In genomic region chr9:110738054-110738453, GRCm38 (mm10) we compare ENCODE assay signal across 22 mouse cellular contexts. TPM values are rescaled to one million over a fixed set of nuclear protein-coding genes. Genes with fewer than 3 reads are reported as not detected.
DNase-seq lines count a peak whose midpoint lies in the region; ATAC-seq and TF ChIP-seq lines count a peak whose summit lies in the region.
"Had no signal": no experiment of that assay in that cellular context is flagged by ENCODE, and none has a peak within 500 bp of the region (broad histone marks: within the 10 kb centered on the region; RNA-seq: fewer than 3 reads in every experiment).

No protein-coding gene starts in this region.

- H3K4me1 ChIP-seq in lung, postnatal 0 days (ENCODE audit: insufficient read depth, low read depth, low read length) = peaks cover 3% of the 10 kb centered on the region; the same call in 1 of the 2 replicates
- H3K4me1 ChIP-seq in limb, embryonic 15.5 days = peaks cover 81% of the 10 kb centered on the region
- peaks cover 60% of the 10 kb centered on the region for H3K4me1 ChIP-seq in heart, embryonic 12.5 days (replicated peaks)

- peak; percentile 27 for DNase-seq in CD4-positive, CD25-positive, alpha-beta regulatory T cell, adult 2 months (ENCODE audit: low read depth, low spot score)
- DNase-seq in kidney, adult 9 months = peak; percentile 57
- no peak for DNase-seq in kidney, postnatal 25 days
- DNase-seq in lung, postnatal 0 days (ENCODE audit: low spot score) = no peak
- DNase-seq in lung, postnatal 10 days = no peak
- DNase-seq: cerebellum, adult 11 months; gastrocnemius, postnatal 25 days; lung, postnatal 4 days; midbrain, embryonic 14.5 days; thymus, postnatal 36 days had no signal

- H3K27me3 ChIP-seq in lung, postnatal 0 days (replicated peaks; ENCODE audit: insufficient read depth, low read length) = peaks cover 31% of the 10 kb centered on the region
- H3K27me3 ChIP-seq in limb, embryonic 15.5 days = peaks cover 9% of the 10 kb centered on the region; the same call in 1 of the 2 replicates
- H3K27me3 ChIP-seq in heart, embryonic 12.5 days (replicated peaks) = no peaks in the 10 kb centered on the region
- H3K27me3 ChIP-seq: neural tube, embryonic 12.5 days had no signal

- H3K27ac ChIP-seq in lung, postnatal 0 days (ENCODE audit: low read length) = no peak overlapping the region
- H3K27ac ChIP-seq in limb, embryonic 15.5 days = no peak overlapping the region
- no peak overlapping the region for H3K27ac ChIP-seq in heart, embryonic 12.5 days (ENCODE audit: poor library complexity, severe bottlenecking)
- H3K27ac ChIP-seq: hindbrain, embryonic 12.5 days; limb, embryonic 12.5 days; neural tube, embryonic 12.5 days; stomach, embryonic 15.5 days had no signal

- WGBS in lung, postnatal 0 days = 15% methylated on average over 1 of the region's 1 CpGs
- WGBS in limb, embryonic 15.5 days = 31% methylated on average over 1 of the region's 1 CpGs
- WGBS in heart, embryonic 12.5 days = 35% methylated on average over 1 of the region's 1 CpGs

- TF ChIP-seq CTCF in lung, postnatal 0 days (IDR thresholded peaks at IDR 0.05) = peak; percentile 55

- no peaks in the 10 kb centered on the region for H3K36me3 ChIP-seq in lung, postnatal 0 days (ENCODE audit: insufficient read depth, low read length)
- no peaks in the 10 kb centered on the region; the same call in 1 of the 2 replicates for H3K36me3 ChIP-seq in limb, embryonic 15.5 days
- H3K36me3 ChIP-seq in heart, embryonic 12.5 days = peaks cover 14% of the 10 kb centered on the region
- H3K36me3 ChIP-seq: hindbrain, embryonic 12.5 days; kidney, embryonic 15.5 days; neural tube, embryonic 12.5 days; stomach, embryonic 15.5 days had no signal

- no peak overlapping the region for H3K4me2 ChIP-seq in lung, postnatal 0 days (replicated peaks; ENCODE audit: low read depth, low read length)
- H3K4me2 ChIP-seq in limb, embryonic 15.5 days = no peak overlapping the region
- no peak overlapping the region for H3K4me2 ChIP-seq in heart, embryonic 12.5 days
- H3K4me2 ChIP-seq: heart, embryonic 11.5 days; hindbrain, embryonic 12.5 days; kidney, embryonic 15.5 days; limb, embryonic 12.5 days; neural tube, embryonic 12.5 days; stomach, embryonic 15.5 days had no signal

- ATAC-seq in CD4-positive, CD25-positive, alpha-beta regulatory T cell, adult 4 months = no peak
- ATAC-seq in lung, postnatal 0 days = no peak
- ATAC-seq in limb, embryonic 15.5 days (ENCODE audit: insufficient number of reproducible peaks, low FRiP score, low TSS enrichment, low read depth) = no peak
- no peak for ATAC-seq in heart, embryonic 12.5 days (ENCODE audit: insufficient number of reproducible peaks, low FRiP score)
- ATAC-seq: activated CD4-positive, CD25-positive, alpha-beta regulatory T cell, adult 4 months; forebrain, embryonic 16.5 days had no signal

- TF ChIP-seq EP300 in lung, postnatal 0 days (IDR thresholded peaks at IDR 0.05) = no peak

- H3K9ac ChIP-seq in lung, postnatal 0 days (replicated peaks; ENCODE audit: low read depth) = no peak overlapping the region
- no peak overlapping the region for H3K9ac ChIP-seq in limb, embryonic 15.5 days
- no peak overlapping the region for H3K9ac ChIP-seq in heart, embryonic 12.5 days
- H3K9ac ChIP-seq: hindbrain, embryonic 12.5 days; kidney, embryonic 15.5 days; limb, embryonic 12.5 days; neural tube, embryonic 12.5 days; stomach, embryonic 15.5 days had no signal

- H3K4me3 ChIP-seq in lung, postnatal 0 days (ENCODE audit: low read depth, low read length) = no peak overlapping the region
- 0 out of 2 replicates have a peak overlapping the region, but pooled peaks have one; percentile 81 for H3K4me3 ChIP-seq in limb, embryonic 15.5 days
- H3K4me3 ChIP-seq in heart, embryonic 12.5 days = no peak overlapping the region
- H3K4me3 ChIP-seq: hindbrain, embryonic 12.5 days; kidney, embryonic 15.5 days; limb, embryonic 12.5 days; neural tube, embryonic 12.5 days; stomach, embryonic 15.5 days had no signal

- no peaks in the 10 kb centered on the region for H3K9me3 ChIP-seq in lung, postnatal 0 days (ENCODE audit: low read length)
- no peaks in the 10 kb centered on the region for H3K9me3 ChIP-seq in limb, embryonic 15.5 days
- H3K9me3 ChIP-seq in heart, embryonic 12.5 days (replicated peaks) = no peaks in the 10 kb centered on the region
- H3K9me3 ChIP-seq: hindbrain, embryonic 12.5 days; kidney, embryonic 15.5 days; limb, embryonic 12.5 days; neural tube, embryonic 12.5 days; stomach, embryonic 15.5 days had no signal

RNA-seq across cellular contexts. Expression of gene Myl3, which starts 3.6 kb away (rescaled TPM):
- not detected for polyA plus RNA-seq in CD4-positive, CD25-positive, alpha-beta regulatory T cell, adult 4 months (2017; shearing (Covaris generic))
- 10.4 and 13.8 TPM in 2 replicates for polyA plus RNA-seq in lung, postnatal 0 days (2015; fragmentation: Nextera tagmentation; extraction: Ambion mirVana)
- polyA plus RNA-seq in limb, embryonic 15.5 days (2015; fragmentation: Nextera tagmentation; extraction: Ambion mirVana) = 16.3 and 125 TPM in 2 replicates
- 3,437 and 3,612 TPM in 2 replicates for polyA plus RNA-seq in heart, embryonic 12.5 days (2016; fragmentation: Nextera tagmentation; extraction: Ambion mirVana)
- polyA plus RNA-seq: activated CD4-positive, CD25-positive, alpha-beta regulatory T cell, adult 4 months; small intestine, adult 2 months had no signal

RNA-seq across cellular contexts. Expression of gene Pth1r, which starts 8.9 kb away (rescaled TPM):
- not detected for polyA plus RNA-seq in CD4-positive, CD25-positive, alpha-beta regulatory T cell, adult 4 months (2017; shearing (Covaris generic))
- polyA plus RNA-seq in lung, postnatal 0 days (2015; fragmentation: Nextera tagmentation; extraction: Ambion mirVana) = 19.4 and 24.4 TPM in 2 replicates
- 82.6 and 110 TPM in 2 replicates for polyA plus RNA-seq in limb, embryonic 15.5 days (2015; fragmentation: Nextera tagmentation; extraction: Ambion mirVana)
- polyA plus RNA-seq in heart, embryonic 12.5 days (2016; fragmentation: Nextera tagmentation; extraction: Ambion mirVana) = 45.8 and 46.1 TPM in 2 replicates
- polyA plus RNA-seq: activated CD4-positive, CD25-positive, alpha-beta regulatory T cell, adult 4 months had no signal

RNA-seq across cellular contexts. Expression of gene Prss42, which starts 59.9 kb away (rescaled TPM):
- not detected for polyA plus RNA-seq in CD4-positive, CD25-positive, alpha-beta regulatory T cell, adult 4 months (2017; shearing (Covaris generic))
- polyA plus RNA-seq in lung, postnatal 0 days (2015; fragmentation: Nextera tagmentation; extraction: Ambion mirVana) = not detected in 2 replicates
- polyA plus RNA-seq in limb, embryonic 15.5 days (2015; fragmentation: Nextera tagmentation; extraction: Ambion mirVana) = not detected in 2 replicates
- 0.14 TPM in 1 of 2 replicates, not detected in the other for polyA plus RNA-seq in heart, embryonic 12.5 days (2016; fragmentation: Nextera tagmentation; extraction: Ambion mirVana)
- polyA plus RNA-seq: activated CD4-positive, CD25-positive, alpha-beta regulatory T cell, adult 4 months; forebrain, embryonic 16.5 days; heart, embryonic 11.5 days; hindbrain, embryonic 12.5 days; kidney, embryonic 15.5 days; limb, embryonic 12.5 days; midbrain, embryonic 14.5 days; neural tube, embryonic 12.5 days; small intestine, adult 2 months; stomach, embryonic 15.5 days had no signal

Comparison
In these comparisons a context has a peak if more than half of its experiments do, and no peak if none do; other contexts are left out.
1. DNase-seq: peak in CD4-positive, CD25-positive, alpha-beta regulatory T cell, adult 2 months (single experiment) and kidney, adult 9 months (single experiment); none in kidney, postnatal 25 days (0 of 2), lung, postnatal 0 days (single experiment) and lung, postnatal 10 days (single experiment).
2. RNA of gene Myl3, which starts 3.6 kb away (polyA plus RNA-seq): 3,437 to 3,612 TPM in heart, embryonic 12.5 days; 16.3 to 125 TPM in limb, embryonic 15.5 days, 10.4 to 13.8 TPM in lung, postnatal 0 days and not detected in CD4-positive, CD25-positive, alpha-beta regulatory T cell, adult 4 months; every median in the first group is over 10 times any median in the second.
3. RNA of gene Pth1r, which starts 8.9 kb away (polyA plus RNA-seq): 82.6 to 110 TPM in limb, embryonic 15.5 days, 45.8 to 46.1 TPM in heart, embryonic 12.5 days and 19.4 to 24.4 TPM in lung, postnatal 0 days; not detected in CD4-positive, CD25-positive, alpha-beta regulatory T cell, adult 4 months; every median in the first group is over 10 times any median in the second.